Mouse (Mus musculus) ES-E14 (cell line): Measurements from ENCODE around the gene Tfrc. TPM values are rescaled to one million over a fixed set of nuclear protein-coding genes. Genes with fewer than 3 reads are reported as not detected.

Source experiments
- DNase-seq: peaks from one replicate; pipeline ENCODE4 v3.0.0-alpha.2; 2013; ENCODE audit warnings: low read depth, low spot score
- H3K27ac ChIP-seq: 2 replicates; pipeline ENCODE4 v1.5.1; 2012; ENCODE audit warnings: low read depth, mild to moderate bottlenecking, low read length, moderate library complexity, mixed read lengths; ENCODE audit not compliant: poor library complexity, insufficient read depth, severe bottlenecking
- H3K36me3 ChIP-seq: 2 replicates; pipeline ENCODE4 v1.6.1; 2012; ENCODE audit warnings: mild to moderate bottlenecking, low read length, moderate library complexity, mixed read lengths; ENCODE audit not compliant: control insufficient read depth, poor library complexity, insufficient read depth, severe bottlenecking
- H3K4me1 ChIP-seq, 2 experiments: fragments of 150-350 bp in 1 of 2; sonication (generic) in 1 of 2; 2 replicates each; pipeline ENCODE4 v1.6.1; 2012; ENCODE audit warnings: low read length in 2 of 2, mild to moderate bottlenecking in 1 of 2, mixed read lengths in 1 of 2; ENCODE audit not compliant: control insufficient read depth in 2 of 2, insufficient read depth in 2 of 2, poor library complexity in 1 of 2
- H3K4me3 ChIP-seq, 2 experiments: fragments of 150-350 bp in 1 of 2; sonication (generic) in 1 of 2; 2 replicates each; pipeline ENCODE4 v1.5.1; 2012; ENCODE audit warnings: low read length in 2 of 2, low read depth in 1 of 2, mild to moderate bottlenecking in 1 of 2, mixed read lengths in 1 of 2; ENCODE audit not compliant: insufficient read depth in 1 of 2, poor library complexity in 1 of 2, severe bottlenecking in 1 of 2
- H3K9ac ChIP-seq: 2 replicates; pipeline ENCODE4 v1.6.1; 2012; ENCODE audit warnings: low read depth, mild to moderate bottlenecking, low read length, mixed read lengths; ENCODE audit not compliant: poor library complexity, insufficient read depth, severe bottlenecking
- H3K9me3 ChIP-seq: fragments of 150-350 bp; sonication (generic); 2 replicates; pipeline ENCODE4 v1.6.1; 2012; ENCODE audit warnings: low read depth, mild to moderate bottlenecking, low read length; ENCODE audit not compliant: control insufficient read depth, insufficient read depth
- CHD2 ChIP-seq: IDR thresholded peaks from 2 replicates; pipeline ENCODE4 v1.6.1; 2014; ENCODE audit warnings: mild to moderate bottlenecking, low read depth, low read length, inconsistent platforms
- HCFC1 ChIP-seq: IDR thresholded peaks from 2 replicates; pipeline ENCODE4 v1.6.1; 2012; ENCODE audit warnings: low read length, inconsistent platforms, borderline replicate concordance; ENCODE audit not compliant: insufficient read depth
- MAFK ChIP-seq: IDR thresholded peaks from 2 replicates; pipeline ENCODE4 v1.6.1; 2014; ENCODE audit warnings: mild to moderate bottlenecking, low read depth, low read length, inconsistent platforms; ENCODE audit not compliant: insufficient read depth
- ZC3H11A ChIP-seq: IDR thresholded peaks from 2 replicates; pipeline ENCODE4 v1.6.1; 2012; ENCODE audit warnings: low read depth, mild to moderate bottlenecking, inconsistent platforms, low read length, borderline replicate concordance
- ZNF384 ChIP-seq: IDR thresholded peaks from 2 replicates; pipeline ENCODE4 v1.6.1; 2012; ENCODE audit warnings: low read depth, low read length, inconsistent platforms
- in situ Hi-C, 2 experiments: fragments of 600-800 bp; cut with MboI; formaldehyde crosslinking; loops; one replicate each; pipeline ENCODE4 v1.15.1; 2025; ENCODE audit warnings: low sequenced_read_pairs in 2 of 2, inconsistent platforms in 1 of 2; ENCODE audit not compliant: unreplicated experiment in 2 of 2
- total RNA-seq: library from RNA; depleted of rRNA; stranded (reverse); fragments of 300-350 nt; gene quantifications from 2 replicates; pipeline ENCODE4 v1.2.3, GENCODE M21; 2012

The Tfrc gene
- total RNA-seq, 1 experiment: 334 TPM

- Histone ChIP-seq H3K9me3 (peaks cover 8% of the 10 kb centered on the region), H3K4me1 (no peaks in the 10 kb centered on the region), H3K27ac (no peak overlapping the region), H3K9ac (no peak overlapping the region), H3K36me3 (no peaks in the 10 kb centered on the region), H3K4me3 (no peak overlapping the region)
- DNase-seq: no peak
- in situ Hi-C loops: no loop called here
- TF ChIP-seq CHD2 (no peak), MAFK (no peak), ZNF384 (no peak), HCFC1 (no peak), ZC3H11A (no peak)
Observed at GRCm38 (mm10) chr16:32591521-32591920, 17.2 kb upstream of the Tfrc start.

- DNase-seq: no peak
- H3K9me3 ChIP-seq: no peaks in the 10 kb centered on the region
- H3K4me3 ChIP-seq: no peak overlapping the region
- no peak overlapping the region for H3K27ac ChIP-seq
- H3K4me1 ChIP-seq: peaks cover 2 to 4% of the 10 kb centered on the region in 2 experiments; a peak in 2 of 4 replicates
- H3K36me3 ChIP-seq: no peaks in the 10 kb centered on the region
- no peak for TF ChIP-seq ZNF384
- in situ Hi-C loops: no loop called here
- H3K9ac ChIP-seq: no peak overlapping the region
Observed at GRCm38 (mm10) chr16:32593283-32593805, 15.4 kb upstream of the Tfrc start.

- H3K9me3 ChIP-seq: no peaks in the 10 kb centered on the region
- no peak overlapping the region for H3K4me3 ChIP-seq
- H3K4me1 ChIP-seq: peaks cover 2 to 4% of the 10 kb centered on the region in 2 experiments; a peak in 2 of 4 replicates
- DNase-seq: no peak
- in situ Hi-C loops: no loop called here
- H3K36me3 ChIP-seq: no peaks in the 10 kb centered on the region
- TF ChIP-seq ZC3H11A (no peak), MAFK (no peak), HCFC1 (no peak)
- H3K27ac ChIP-seq: no peak overlapping the region
- H3K9ac ChIP-seq: no peak overlapping the region
Observed at GRCm38 (mm10) chr16:32593916-32594315, 14.8 kb upstream of the Tfrc start.

DNA sequence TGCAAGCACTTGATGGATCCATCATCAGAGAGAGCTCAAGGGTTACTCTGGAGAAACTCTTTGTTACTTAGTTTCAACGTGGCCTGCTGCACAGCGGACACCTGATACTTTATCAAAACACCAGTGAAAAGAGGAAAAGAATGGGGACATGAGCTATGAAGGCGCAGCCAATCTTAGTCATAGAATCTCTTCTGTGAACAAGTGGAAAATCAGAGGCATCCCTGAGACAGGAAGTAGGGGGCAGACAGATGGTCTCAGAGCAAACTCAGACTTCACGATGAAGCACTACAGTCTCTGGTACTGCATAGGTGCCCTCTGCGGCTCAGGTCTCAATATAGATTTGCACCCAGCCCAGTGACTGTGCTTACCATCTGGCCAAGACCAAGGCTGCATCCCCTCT is 14.0 kb upstream of the Tfrc start:
- Histone ChIP-seq H3K9ac (no peak overlapping the region), H3K9me3 (no peaks in the 10 kb centered on the region), H3K4me3 (no peak overlapping the region), H3K36me3 (no peaks in the 10 kb centered on the region), H3K4me1 (peaks cover 2 to 4% of the 10 kb centered on the region in 2 experiments; a peak in 2 of 4 replicates), H3K27ac (no peak overlapping the region)
- in situ Hi-C loops: no loop called here
- TF ChIP-seq HCFC1 (no peak), ZC3H11A (no peak), MAFK (no peak), ZNF384 (no peak), CHD2 (no peak)
- no peak for DNase-seq

DNA sequence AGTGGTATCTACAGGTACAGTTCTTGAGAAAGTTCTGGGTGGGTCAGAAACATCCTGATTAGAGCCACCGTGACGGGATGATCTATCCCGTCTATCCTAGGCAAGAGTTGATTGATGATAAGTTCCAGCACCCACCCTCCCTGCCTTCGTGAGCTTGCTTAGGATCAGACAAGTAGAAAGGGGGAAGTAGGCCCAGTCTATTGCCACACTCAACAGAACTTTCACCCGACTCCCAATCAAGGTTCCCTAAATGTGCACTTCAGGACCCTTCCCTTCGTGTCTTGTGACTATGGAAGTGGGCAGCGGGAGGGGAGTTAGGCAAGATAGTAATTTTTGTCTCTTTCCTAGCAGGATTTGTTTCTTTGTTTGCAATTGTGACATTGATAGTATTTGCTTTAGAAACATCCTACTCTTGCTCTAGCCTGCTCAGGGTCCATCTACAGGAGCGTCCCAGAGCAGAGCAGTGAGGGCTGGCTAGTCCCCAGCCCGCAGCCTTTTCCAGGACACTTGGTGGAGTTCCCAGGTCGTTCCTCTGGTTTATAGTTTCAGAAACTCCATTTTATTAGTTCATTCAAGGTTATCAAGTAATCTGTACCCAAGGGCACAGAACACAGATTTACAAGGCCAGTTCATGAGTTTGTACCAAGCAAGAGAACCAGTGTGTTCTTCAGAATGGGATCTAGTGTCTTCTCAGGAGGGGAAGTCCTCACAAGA is 13.4 kb upstream of the Tfrc start:
- TF ChIP-seq ZC3H11A: no peak
- no peak for TF ChIP-seq CHD2
- no peak for TF ChIP-seq MAFK
- TF ChIP-seq HCFC1: no peak
- TF ChIP-seq ZNF384: no peak
- H3K36me3 ChIP-seq: no peaks in the 10 kb centered on the region

More for the DNA sequence above, 13.4 kb upstream of the Tfrc start:
- in situ Hi-C loops: no loop called here
- Histone ChIP-seq H3K4me3 (no peak overlapping the region), H3K9me3 (no peaks in the 10 kb centered on the region), H3K9ac (no peak overlapping the region), H3K4me1 (peaks cover 2 to 4% of the 10 kb centered on the region in 2 experiments; a peak in 2 of 4 replicates), H3K27ac (no peak overlapping the region)
- DNase-seq: no peak
